Mouse (Mus musculus): Measurements from ENCODE around the gene Cyren.

The Cyren gene

GRCm38 (mm10) chr6:34867301-34867994, 10.4 kb downstream of the Cyren start:
- DNase-seq (ENCODE audit: low spot score): no peak

GRCm38 (mm10) chr6:34866786-34867185, 11.1 kb downstream of the Cyren start:
- no peak for DNase-seq (ENCODE audit: low spot score)

DNA sequence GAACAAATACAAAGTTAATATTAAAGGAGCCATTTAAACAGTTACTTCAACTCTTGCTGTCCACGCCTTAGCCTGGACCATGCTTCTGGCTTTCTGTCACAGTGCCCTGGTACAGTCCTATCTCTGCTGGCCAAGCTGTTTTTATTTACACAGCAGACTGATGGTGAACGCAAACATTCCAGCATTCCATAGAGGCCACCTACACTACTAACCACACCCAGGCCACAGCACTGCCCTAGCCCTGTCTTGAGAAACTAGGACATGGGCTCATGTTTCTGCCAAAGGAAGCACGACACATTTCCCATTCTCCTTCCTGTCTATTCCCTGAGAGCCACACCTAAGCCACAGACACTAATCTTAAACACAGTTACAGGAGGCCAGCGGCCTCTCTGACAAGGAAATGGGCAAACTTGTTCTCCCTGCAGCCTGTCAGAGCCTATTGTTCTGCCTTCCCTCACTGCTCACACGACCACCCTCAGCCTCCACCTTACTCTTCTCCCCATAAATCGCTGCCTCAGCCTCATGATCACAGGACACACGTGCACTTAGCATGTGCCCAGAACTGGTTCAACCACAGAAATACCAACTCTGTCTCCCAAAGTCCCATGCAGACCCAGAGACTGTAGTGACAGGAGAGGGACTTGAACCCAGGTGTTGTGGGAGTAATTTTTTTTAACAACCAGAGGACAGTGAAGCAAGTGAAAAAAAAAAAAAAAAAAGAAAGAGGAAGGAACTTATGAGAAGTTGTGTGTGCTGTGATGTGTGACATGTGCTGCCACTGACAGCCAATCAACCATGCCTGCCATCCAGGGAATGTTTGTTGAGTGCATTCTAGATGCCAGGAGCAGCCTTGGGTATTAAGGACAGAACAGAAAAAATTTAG, 11.9 kb downstream of the Cyren start:
- no peak for DNase-seq (ENCODE audit: low spot score)

DNA sequence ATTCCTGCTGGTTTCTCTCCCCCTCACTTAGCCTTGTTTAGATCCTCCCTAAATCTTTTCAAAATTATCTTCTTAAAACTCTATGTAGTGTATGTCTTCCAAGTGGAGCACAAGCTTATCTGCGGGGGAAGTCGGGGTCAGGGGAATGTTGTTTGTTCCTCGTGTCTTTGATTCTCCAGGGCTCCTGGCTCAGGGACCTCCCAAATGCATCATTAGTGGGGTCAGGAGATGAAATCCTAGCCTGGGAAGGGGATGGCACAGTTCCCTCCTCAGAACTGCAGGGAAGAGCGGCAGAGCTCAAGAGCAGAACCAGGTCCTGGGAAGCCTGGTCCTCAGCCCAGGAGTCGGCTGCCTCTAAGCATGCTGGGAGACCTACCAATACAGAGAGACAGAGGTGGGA, 12.6 kb downstream of the Cyren start:
- DNase-seq (ENCODE audit: low spot score): no peak

GRCm38 (mm10) chr6:34863786-34864514, 13.9 kb downstream of the Cyren start:
- DNase-seq (ENCODE audit: low spot score): no peak

DNA sequence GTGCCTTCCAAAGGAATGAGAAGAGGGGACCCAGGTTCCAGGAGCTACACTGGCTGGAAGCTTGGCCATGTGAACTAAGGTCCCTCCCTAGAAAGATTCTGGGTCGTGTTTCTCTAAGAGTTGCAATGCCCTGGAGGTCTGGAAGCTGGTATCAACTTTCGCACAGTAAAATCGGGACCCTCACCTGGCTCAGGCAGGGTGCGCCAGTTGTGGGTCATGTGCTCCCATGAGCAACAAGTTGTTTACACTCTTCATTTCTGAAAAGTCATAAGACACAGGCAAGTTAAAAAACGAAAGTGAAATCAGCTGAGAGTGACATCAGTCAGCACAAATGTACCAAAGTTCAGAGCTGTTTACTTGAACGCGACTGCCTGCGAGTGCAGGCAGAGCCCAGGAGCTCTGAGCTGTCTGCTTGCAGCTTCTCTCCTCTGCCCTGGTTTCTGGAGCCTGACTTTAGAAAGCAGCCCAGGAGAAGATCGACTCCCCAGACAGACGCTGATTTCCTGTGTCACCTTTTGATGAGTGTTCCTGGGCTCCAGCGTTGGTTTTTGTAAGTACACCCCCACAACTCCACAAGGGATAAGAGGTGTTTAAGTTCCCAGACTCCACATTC, 15.0 kb downstream of the Cyren start, which contains the start of gene Tmem140:
TSS of gene Tmem140 (plus strand) at position 356 of the 613 bp plus-strand sequence.
- DNase-seq (ENCODE audit: low spot score): peak; percentile 81

DNA sequence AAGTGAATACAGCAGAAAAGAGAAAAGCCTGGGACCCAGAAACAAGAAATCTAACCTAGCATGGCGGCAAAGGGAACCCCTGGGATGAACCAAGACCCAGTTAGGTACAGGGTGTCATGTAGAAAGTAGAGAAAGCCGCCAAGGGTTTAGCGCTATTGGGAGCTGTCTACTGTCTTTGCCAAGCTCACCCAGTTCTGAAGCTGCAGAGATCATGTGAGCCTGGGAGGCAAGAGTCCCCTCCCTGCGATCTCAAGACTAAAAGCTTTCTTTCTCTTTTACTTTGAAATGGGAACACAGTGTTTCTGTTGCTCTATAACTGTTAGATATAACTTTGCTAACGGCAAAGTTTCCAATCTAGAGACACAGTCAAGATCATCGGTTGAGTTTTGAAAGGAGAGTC, 15.5 kb downstream of the Cyren start:
- peak; percentile 59 for DNase-seq (ENCODE audit: low spot score)

- peak; percentile 43 for DNase-seq (ENCODE audit: low spot score)
Measured at GRCm38 (mm10) chr6:34861546-34862053, 16.3 kb downstream of the Cyren start.

DNA sequence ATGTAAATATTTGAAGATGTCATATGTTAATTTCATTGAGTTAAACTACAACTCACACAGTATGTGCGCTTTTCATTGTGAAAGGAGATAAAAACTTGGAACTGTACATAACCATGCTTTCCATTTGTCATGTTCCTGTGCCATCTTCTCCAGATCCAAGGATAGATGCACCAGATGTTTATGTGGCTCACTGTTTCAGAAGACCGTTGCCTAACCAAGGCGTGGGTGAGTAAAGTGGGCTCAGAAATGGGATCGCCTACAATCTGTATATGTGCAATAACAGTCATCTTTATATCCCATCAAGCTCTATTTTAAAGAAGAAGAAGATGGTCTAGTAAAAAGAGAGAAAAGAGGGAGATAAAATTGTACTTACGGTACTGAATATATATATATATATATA, 45.5 kb downstream of the Cyren start:
- DNase-seq (ENCODE audit: low spot score): no peak

- no peak for DNase-seq (ENCODE audit: low spot score)
Measured at GRCm38 (mm10) chr6:34824406-34824805, 53.5 kb downstream of the Cyren start.

Measured in T-cell, adult 2 months (primary cell).